Mouse (Mus musculus) G1E (cell line): ENCODE results near the gene Kcnj6.

Source experiments
- CTCF ChIP-seq: IDR thresholded peaks from 2 replicates; pipeline ENCODE4 v1.5.1; 2012; ENCODE audit warnings: low read depth, low read length, inconsistent platforms, mixed read lengths
- POLR2AphosphoS5 ChIP-seq: IDR thresholded peaks from 2 replicates; pipeline ENCODE4 v1.6.1; 2012; ENCODE audit warnings: low read depth, low read length, inconsistent platforms; ENCODE audit not compliant: insufficient replicate concordance
- TAL1 ChIP-seq: conservative IDR thresholded peaks from 2 replicates; pipeline ENCODE4 v1.6.1; 2012; ENCODE audit warnings: low read depth, low read length, inconsistent platforms, mixed read lengths

DNA sequence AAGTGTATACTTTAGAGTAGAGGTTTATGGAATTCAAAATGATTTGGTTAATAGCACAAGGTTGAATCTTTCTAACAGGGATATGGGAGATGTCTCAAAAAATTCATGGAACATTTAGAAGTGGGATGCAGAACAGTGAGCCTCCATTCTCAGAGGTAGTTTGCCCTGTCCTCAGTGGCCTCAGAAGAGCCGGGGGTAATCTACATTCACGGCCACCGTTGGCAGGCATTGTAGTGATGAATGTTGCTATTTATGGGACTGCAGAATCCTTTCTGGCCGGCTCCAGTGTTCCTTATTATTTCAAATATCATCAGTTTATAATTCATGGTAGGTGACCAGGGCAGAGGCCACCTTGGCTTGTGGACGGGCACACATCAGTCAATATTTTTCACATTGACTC, 174.9 kb downstream of the Kcnj6 start:
- no peak for TF ChIP-seq POLR2AphosphoS5
- TF ChIP-seq CTCF: no peak
- no peak for TF ChIP-seq TAL1
